Mouse (Mus musculus) G1E (cell line): Measurements from ENCODE around the gene Pno1.

Source experiments
- CTCF ChIP-seq: IDR thresholded peaks from 2 replicates; pipeline ENCODE4 v1.5.1; 2012; ENCODE audit warnings: low read depth, low read length, inconsistent platforms, mixed read lengths
- GATA1 ChIP-seq: IDR thresholded peaks from 2 replicates; pipeline ENCODE4 v1.6.1; 2012; ENCODE audit warnings: borderline replicate concordance, low read length, inconsistent platforms, mixed read lengths
- GATA2 ChIP-seq: IDR thresholded peaks from 2 replicates; pipeline ENCODE4 v1.6.1; 2012; ENCODE audit warnings: low read depth, low read length, inconsistent platforms, borderline replicate concordance
- POLR2AphosphoS5 ChIP-seq: IDR thresholded peaks from 2 replicates; pipeline ENCODE4 v1.6.1; 2012; ENCODE audit warnings: low read depth, low read length, inconsistent platforms; ENCODE audit not compliant: insufficient replicate concordance
- TAL1 ChIP-seq: conservative IDR thresholded peaks from 2 replicates; pipeline ENCODE4 v1.6.1; 2012; ENCODE audit warnings: low read depth, low read length, inconsistent platforms, mixed read lengths

- TF ChIP-seq CTCF (no peak), GATA2 (no peak), GATA1 (no peak), TAL1 (no peak), POLR2AphosphoS5 (no peak)
Measured at GRCm38 (mm10) chr11:17248715-17249114, 37.3 kb upstream of the Pno1 start.
